33 mouse cellular contexts compared by ENCODE assay signal in the genomic region with DNA sequence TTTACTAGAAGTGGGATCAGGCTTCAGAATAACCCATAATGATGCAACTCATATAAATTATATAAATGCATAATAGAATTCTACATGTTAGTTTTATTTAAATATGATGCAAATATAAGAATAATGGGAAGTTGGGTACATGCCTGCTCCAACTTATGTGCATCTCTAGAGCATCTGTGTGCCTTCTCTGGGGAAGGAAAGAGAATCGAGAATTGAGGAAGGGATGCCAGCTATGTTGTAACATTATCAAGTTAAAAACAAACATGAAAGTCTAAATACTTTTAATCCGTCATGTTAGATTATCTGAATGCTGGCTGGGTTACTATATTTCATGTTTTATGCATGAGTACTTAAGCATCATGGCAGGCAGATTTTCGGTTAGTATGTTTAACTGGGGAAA.
"Had no signal": no experiment of that assay in that cellular context is flagged by ENCODE, and none has a peak within 500 bp of the region (broad histone marks: within the 10 kb centered on the region; RNA-seq: fewer than 3 reads in every experiment).

No protein-coding gene starts in this region.

- H3K27ac ChIP-seq: heart, embryonic 13.5 days; heart, embryonic 15.5 days; hindbrain, embryonic 10.5 days; hindbrain, embryonic 12.5 days; hindbrain, embryonic 13.5 days; hindbrain, embryonic 14.5 days; hindbrain, embryonic 15.5 days; hindbrain, postnatal 0 days; intestine, embryonic 15.5 days; kidney, embryonic 15.5 days; kidney, postnatal 0 days; layer of hippocampus, adult 2 months; left cerebral cortex, adult 2 months had no signal

- ATAC-seq: hindbrain, embryonic 16.5 days; hindbrain, postnatal 0 days; inflammation-experienced regulatory T-cells, adult 6 months; intestine, embryonic 15.5 days; intestine, embryonic 16.5 days; intestine, postnatal 0 days had no signal

- DNase-seq: heart, postnatal 10 days; heart, postnatal 14 days; heart, postnatal 36 days; heart, postnatal 4 days; kidney, adult 11 months; kidney, adult 18-20 months; kidney, adult 2 months; kidney, adult 8-10 months; kidney, adult 9 months; kidney, postnatal 10 days; kidney, postnatal 14 days; kidney, postnatal 25 days; kidney, postnatal 36 days; kidney, postnatal 4 days; layer of hippocampus, adult 9-11 months; layer of hippocampus, postnatal 36 days had no signal

- H3K27me3 ChIP-seq: heart, embryonic 13.5 days; heart, embryonic 15.5 days; hindbrain, embryonic 12.5 days; hindbrain, embryonic 13.5 days; hindbrain, embryonic 15.5 days; intestine, embryonic 15.5 days; kidney, embryonic 15.5 days had no signal

- H3K9me3 ChIP-seq: heart, embryonic 13.5 days; heart, embryonic 15.5 days; hindbrain, embryonic 10.5 days; hindbrain, embryonic 12.5 days; hindbrain, embryonic 13.5 days; hindbrain, embryonic 15.5 days; intestine, embryonic 15.5 days; kidney, embryonic 15.5 days had no signal

- H3K9ac ChIP-seq: heart, embryonic 13.5 days; heart, embryonic 15.5 days; hindbrain, embryonic 12.5 days; hindbrain, embryonic 13.5 days; hindbrain, embryonic 14.5 days; hindbrain, embryonic 15.5 days; intestine, embryonic 15.5 days; kidney, embryonic 15.5 days had no signal

- H3K4me2 ChIP-seq: heart, embryonic 13.5 days; heart, embryonic 15.5 days; hindbrain, embryonic 12.5 days; hindbrain, embryonic 13.5 days; hindbrain, embryonic 14.5 days; hindbrain, embryonic 15.5 days; intestine, embryonic 15.5 days; kidney, embryonic 15.5 days had no signal

- H3K4me1 ChIP-seq: heart, embryonic 13.5 days; heart, embryonic 15.5 days; hindbrain, embryonic 10.5 days; hindbrain, embryonic 12.5 days; hindbrain, embryonic 13.5 days; hindbrain, embryonic 15.5 days; intestine, embryonic 15.5 days; kidney, embryonic 15.5 days had no signal

- H3K4me3 ChIP-seq: heart, embryonic 13.5 days; heart, embryonic 15.5 days; hindbrain, embryonic 10.5 days; hindbrain, embryonic 12.5 days; hindbrain, embryonic 13.5 days; hindbrain, embryonic 15.5 days; intestine, embryonic 15.5 days; kidney, embryonic 15.5 days; layer of hippocampus, adult 2 months; left cerebral cortex, adult 2 months had no signal

- H3K36me3 ChIP-seq: heart, embryonic 13.5 days; heart, embryonic 15.5 days; hindbrain, embryonic 10.5 days; hindbrain, embryonic 12.5 days; hindbrain, embryonic 13.5 days; hindbrain, embryonic 15.5 days; intestine, embryonic 15.5 days; kidney, embryonic 15.5 days had no signal
